ENCODE assay signal across 8 mouse cellular contexts in genomic region chr10:23777288-23777945, GRCm38 (mm10). TPM values are rescaled to one million over a fixed set of nuclear protein-coding genes. Genes with fewer than 3 reads are reported as not detected.
DNase-seq lines count a peak whose midpoint lies in the region; ATAC-seq and TF ChIP-seq lines count a peak whose summit lies in the region.
"Had no signal": no experiment of that assay in that cellular context is flagged by ENCODE, and none has a peak within 500 bp of the region (broad histone marks: within the 10 kb centered on the region; RNA-seq: fewer than 3 reads in every experiment).

No protein-coding gene starts in this region.

- DNase-seq in liver, postnatal 0 days, result no peak
- DNase-seq in liver, embryonic 11.5 days (ENCODE audit: low spot score), result no peak
- DNase-seq in brain, embryonic 14.5 days (ENCODE audit: low read depth), result peak; percentile 63
- DNase-seq in forebrain, postnatal 0 days, result peak; percentile 59
- DNase-seq in layer of hippocampus, postnatal 25 days (ENCODE audit: extremely low spot score in 1 of 2, low spot score in 1 of 2), result no peak
- DNase-seq in gastrocnemius, postnatal 10 days, result no peak

- no peak for ATAC-seq in liver, postnatal 0 days
- no peak for ATAC-seq in liver, embryonic 11.5 days (replicated peaks; ENCODE audit: low FRiP score)
- ATAC-seq in forebrain, postnatal 0 days, result peak; percentile 66
- peak; percentile 45 for ATAC-seq in neural tube, embryonic 15.5 days (ENCODE audit: low FRiP score)

- H3K9ac ChIP-seq in liver, postnatal 0 days (replicated peaks), result no peak overlapping the region
- no peak overlapping the region for H3K9ac ChIP-seq in liver, embryonic 11.5 days (ENCODE audit: low read depth, low read length)
- no peak overlapping the region for H3K9ac ChIP-seq in forebrain, postnatal 0 days
- H3K9ac ChIP-seq in neural tube, embryonic 15.5 days (replicated peaks), result no peak overlapping the region

- no peak overlapping the region for H3K4me3 ChIP-seq in liver, postnatal 0 days (ENCODE audit: low read depth, low read length)
- H3K4me3 ChIP-seq in liver, embryonic 11.5 days (ENCODE audit: low read depth, low read length), result no peak overlapping the region
- H3K4me3 ChIP-seq in forebrain, postnatal 0 days (ENCODE audit: low read depth, low read length), result no peak overlapping the region
- no peak overlapping the region for H3K4me3 ChIP-seq in neural tube, embryonic 15.5 days (replicated peaks)

- H3K4me1 ChIP-seq in liver, postnatal 0 days (ENCODE audit: insufficient read depth), result no peaks in the 10 kb centered on the region
- peaks cover 2% of the 10 kb centered on the region; the same call in 1 of the 2 replicates for H3K4me1 ChIP-seq in liver, embryonic 11.5 days (replicated peaks; ENCODE audit: control insufficient read depth, insufficient read depth, low read length)
- no peaks in the 10 kb centered on the region for H3K4me1 ChIP-seq in forebrain, postnatal 0 days (ENCODE audit: insufficient read depth)
- no peaks in the 10 kb centered on the region for H3K4me1 ChIP-seq in neural tube, embryonic 15.5 days

- no peaks in the 10 kb centered on the region for H3K36me3 ChIP-seq in liver, postnatal 0 days (replicated peaks; ENCODE audit: insufficient read depth, low read length)
- no peaks in the 10 kb centered on the region for H3K36me3 ChIP-seq in liver, embryonic 11.5 days (ENCODE audit: control insufficient read depth, insufficient read depth, low read length)
- H3K36me3 ChIP-seq in forebrain, postnatal 0 days (ENCODE audit: insufficient read depth), result peaks cover 5% of the 10 kb centered on the region; the same call in 1 of the 2 replicates
- peaks cover 13% of the 10 kb centered on the region for H3K36me3 ChIP-seq in neural tube, embryonic 15.5 days

- no peak overlapping the region for H3K4me2 ChIP-seq in liver, postnatal 0 days (ENCODE audit: low read depth, low read length)
- H3K4me2 ChIP-seq in liver, embryonic 11.5 days, result no peak overlapping the region
- H3K4me2 ChIP-seq in forebrain, postnatal 0 days (ENCODE audit: low read depth), result no peak overlapping the region
- H3K4me2 ChIP-seq in neural tube, embryonic 15.5 days, result no peak overlapping the region

- WGBS in liver, postnatal 0 days (ENCODE audit: insufficient replicate concordance), result 35% methylated on average over 5 of the region's 5 CpGs
- 36% methylated on average over 5 of the region's 5 CpGs for WGBS in liver, embryonic 11.5 days
- WGBS in forebrain, postnatal 0 days, result 34% methylated on average over 5 of the region's 5 CpGs
- 36% methylated on average over 5 of the region's 5 CpGs for WGBS in neural tube, embryonic 15.5 days

- H3K27ac ChIP-seq in liver, postnatal 0 days (ENCODE audit: low read depth), result no peak overlapping the region
- H3K27ac ChIP-seq in liver, embryonic 11.5 days (ENCODE audit: low read depth, low read length), result no peak overlapping the region
- H3K27ac ChIP-seq in forebrain, postnatal 0 days (ENCODE audit: low read depth, low read length), result no peak overlapping the region
- H3K27ac ChIP-seq in neural tube, embryonic 15.5 days (replicated peaks), result no peak overlapping the region
- H3K27ac ChIP-seq: macrophage had no signal

- TF ChIP-seq POLR2A in brain, embryonic 14.5 days (IDR thresholded peaks at IDR 0.05; ENCODE audit: borderline replicate concordance, extremely low read depth, insufficient read depth, insufficient read length, poor library complexity, severe bottlenecking), result no peak

- TF ChIP-seq EP300 in liver, postnatal 0 days (IDR thresholded peaks at IDR 0.05; ENCODE audit: low read depth), result no peak

- no peaks in the 10 kb centered on the region for H3K27me3 ChIP-seq in liver, postnatal 0 days (ENCODE audit: insufficient read depth, low read length)
- H3K27me3 ChIP-seq in liver, embryonic 11.5 days (replicated peaks; ENCODE audit: control insufficient read depth, insufficient read depth, low read length), result no peaks in the 10 kb centered on the region
- no peaks in the 10 kb centered on the region for H3K27me3 ChIP-seq in forebrain, postnatal 0 days (ENCODE audit: insufficient read depth, low read length)
- no peaks in the 10 kb centered on the region for H3K27me3 ChIP-seq in neural tube, embryonic 15.5 days (replicated peaks)

- peak; percentile 48 for TF ChIP-seq CTCF in liver, postnatal 0 days (IDR thresholded peaks at IDR 0.05; ENCODE audit: low read depth)
- peak; percentile 32; the same call in 1 of the 2 replicates for TF ChIP-seq CTCF in brain, embryonic 14.5 days (IDR thresholded peaks at IDR 0.05; ENCODE audit: borderline replicate concordance, extremely low read depth, insufficient read depth, insufficient read length)
- TF ChIP-seq CTCF in forebrain, postnatal 0 days (IDR thresholded peaks at IDR 0.05; ENCODE audit: low read depth), result peak; percentile 66

- H3K9me3 ChIP-seq in liver, postnatal 0 days (ENCODE audit: low read length), result no peaks in the 10 kb centered on the region
- no peaks in the 10 kb centered on the region for H3K9me3 ChIP-seq in liver, embryonic 11.5 days (ENCODE audit: control insufficient read depth, low read length)
- H3K9me3 ChIP-seq in forebrain, postnatal 0 days (ENCODE audit: low read length), result no peaks in the 10 kb centered on the region
- no peaks in the 10 kb centered on the region for H3K9me3 ChIP-seq in neural tube, embryonic 15.5 days (replicated peaks)

RNA-seq across cellular contexts. Expression of gene Rps12, which starts 9.7 kb away (rescaled TPM):
- polyA plus RNA-seq in liver, postnatal 0 days (2015; fragmentation: Nextera tagmentation; extraction: Ambion mirVana), result 145 and 149 TPM in 2 replicates
- polyA plus RNA-seq in liver, embryonic 11.5 days (2014; fragmentation: Nextera tagmentation; extraction: Ambion mirVana), result 260 and 303 TPM in 2 replicates
- polyA plus RNA-seq in brain, embryonic 14.5 days (2012; rRNA removed), result 2,858 and 3,479 TPM in 2 replicates
- 2,036 and 2,577 TPM in 2 replicates for total RNA-seq in forebrain, postnatal 0 days (2014; rRNA removed)
- polyA plus RNA-seq in forebrain, postnatal 0 days (2015; fragmentation: Nextera tagmentation; extraction: Ambion mirVana), result 134 and 170 TPM in 2 replicates
- 96.4 and 125 TPM in 2 replicates for polyA plus RNA-seq in neural tube, embryonic 15.5 days (2015; fragmentation: Nextera tagmentation; extraction: Ambion mirVana)
- total RNA-seq in layer of hippocampus, postnatal 25 days (2021), result 100 to 1,000 TPM; 212 to 250 TPM
- 100 to 1,000 TPM; 289 to 355 TPM for total RNA-seq in gastrocnemius, postnatal 10 days (2021)

RNA-seq across cellular contexts. Expression of gene Slc18b1, which starts 19.4 kb away (rescaled TPM):
- 1.2 and 1.5 TPM in 2 replicates for polyA plus RNA-seq in liver, postnatal 0 days (2015; fragmentation: Nextera tagmentation; extraction: Ambion mirVana)
- 5.6 and 6.3 TPM in 2 replicates for polyA plus RNA-seq in liver, embryonic 11.5 days (2014; fragmentation: Nextera tagmentation; extraction: Ambion mirVana)
- 25.7 and 28.3 TPM in 2 replicates for polyA plus RNA-seq in brain, embryonic 14.5 days (2012; rRNA removed)
- 14.6 and 18.2 TPM in 2 replicates for total RNA-seq in forebrain, postnatal 0 days (2014; rRNA removed)
- polyA plus RNA-seq in forebrain, postnatal 0 days (2015; fragmentation: Nextera tagmentation; extraction: Ambion mirVana), result 13.2 and 15.0 TPM in 2 replicates
- 18.1 and 21.1 TPM in 2 replicates for polyA plus RNA-seq in neural tube, embryonic 15.5 days (2015; fragmentation: Nextera tagmentation; extraction: Ambion mirVana)
- 10 to 100 TPM; 21.2 to 30.0 TPM for total RNA-seq in layer of hippocampus, postnatal 25 days (2021)
- 10 to 100 TPM; 13.6 to 14.7 TPM for total RNA-seq in gastrocnemius, postnatal 10 days (2021)

Comparison
In these comparisons a context has a peak if more than half of its experiments do, and no peak if none do; other contexts are left out.
1. ATAC-seq: peak in forebrain, postnatal 0 days (single experiment) and neural tube, embryonic 15.5 days (single experiment); none in liver, postnatal 0 days (single experiment) and liver, embryonic 11.5 days (single experiment).
2. DNase-seq: peak in brain, embryonic 14.5 days (single experiment) and forebrain, postnatal 0 days (single experiment); none in liver, postnatal 0 days (single experiment), liver, embryonic 11.5 days (single experiment), layer of hippocampus, postnatal 25 days (0 of 2) and gastrocnemius, postnatal 10 days (single experiment).
3. Peak in every context shown above with its lines, with median percentiles within 50 percentile points of each other: CTCF ChIP-seq.